Mouse (Mus musculus) hindbrain, embryonic 14.5 days (tissue): ENCODE results near the gene Plekhh2. TPM values are rescaled to one million over a fixed set of nuclear protein-coding genes. Genes with fewer than 3 reads are reported as not detected.

ENCODE experiments used
- ATAC-seq: fragments of 200-750 bp; cut with Nextera tagmentation; 2 replicates; pipeline ENCODE4 v1.8.0; 2017; ENCODE audit warnings: moderate number of reproducible peaks, mild to moderate bottlenecking, moderate TSS enrichment, moderate library complexity; ENCODE audit not compliant: low FRiP score
- DNase-seq: peaks from one replicate; pipeline ENCODE4 v3.0.0-alpha.2; 2015; ENCODE audit warnings: low spot score
- H3K27ac ChIP-seq: fragments of 300-500 bp; sonication (generic); 2 replicates; pipeline ENCODE4 v1.5.1; 2014; ENCODE audit warnings: mild to moderate bottlenecking, moderate library complexity
- H3K27me3 ChIP-seq: fragments of 300-500 bp; sonication (generic); 2 replicates; pipeline ENCODE4 v1.6.1; 2014; ENCODE audit warnings: mild to moderate bottlenecking, low read length, mixed read lengths; ENCODE audit not compliant: control insufficient read depth, insufficient read depth
- H3K36me3 ChIP-seq: fragments of 300-500 bp; sonication (generic); replicated peaks from 2 replicates; pipeline ENCODE4 v1.6.1; 2014; ENCODE audit not compliant: control insufficient read depth, insufficient read depth
- H3K4me1 ChIP-seq: fragments of 300-500 bp; sonication (generic); replicated peaks from 2 replicates; pipeline ENCODE4 v1.6.1; 2014; ENCODE audit warnings: antibody characterized with exemption, low read length, mixed read lengths; ENCODE audit not compliant: control insufficient read depth, insufficient read depth
- H3K4me2 ChIP-seq: fragments of 300-500 bp; sonication (generic); replicated peaks from 2 replicates; pipeline ENCODE4 v1.6.1; 2014; ENCODE audit warnings: mild to moderate bottlenecking, moderate library complexity
- H3K4me3 ChIP-seq: fragments of 300-500 bp; sonication (generic); replicated peaks from 2 replicates; pipeline ENCODE4 v1.5.1; 2014; ENCODE audit warnings: mild to moderate bottlenecking, low read length
- H3K9ac ChIP-seq: fragments of 300-500 bp; sonication (generic); 2 replicates; pipeline ENCODE4 v1.6.1; 2014
- H3K9me3 ChIP-seq: fragments of 300-500 bp; sonication (generic); 2 replicates; pipeline ENCODE4 v1.6.1; 2016; ENCODE audit warnings: low read length; ENCODE audit not compliant: control insufficient read depth
- WGBS: fragments of 180-500 bp; shearing (Covaris S2); extraction: QIAGEN DNeasy Blood & Tissue Kit; methylation state at CpG from one replicate; pipeline ENCODE4 v1.1.7; 2014; 5-methylcytosine and 5-hydroxymethylcytosine counted together
- polyA plus RNA-seq: library from polyadenylated mRNA; unstranded; fragments of >200 nt; fragmentation: Nextera tagmentation; extraction: Ambion mirVana; gene quantifications from 2 replicates; pipeline ENCODE4 v1.2.1, GENCODE M21; 2014

Plekhh2 gene
- polyA plus RNA-seq, 1 experiment from 2014 or later = 2.6 TPM

DNA sequence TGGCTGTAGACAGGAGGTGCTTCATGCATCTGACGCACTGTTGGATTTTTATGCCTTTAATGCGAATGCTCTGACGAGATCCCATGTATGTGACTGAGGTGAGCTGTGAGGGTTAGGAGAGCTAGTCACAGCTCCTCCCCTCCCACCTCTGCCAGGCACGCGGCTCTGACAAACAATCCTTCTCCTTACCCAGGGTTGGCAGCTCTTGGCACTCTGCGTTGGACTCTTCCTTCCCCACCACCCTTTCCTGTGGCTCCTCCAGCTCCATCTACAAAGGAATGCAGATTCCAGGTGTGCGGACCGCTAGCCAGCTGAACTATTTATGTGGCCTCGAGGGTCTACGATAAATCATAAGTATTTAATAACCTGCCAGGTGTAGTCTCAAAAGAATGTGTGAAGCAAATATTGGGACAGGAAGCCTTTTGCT, 84.3 kb downstream of the Plekhh2 start:
- no peak overlapping the region for H3K4me3 ChIP-seq
- no peaks in the 10 kb centered on the region for H3K9me3 ChIP-seq
- peak overlapping the region; percentile 12 for H3K27ac ChIP-seq

GRCm38 (mm10) chr17:84596501-84596900, 84.8 kb downstream of the Plekhh2 start:
- Histone ChIP-seq H3K9ac (peak overlapping the region; percentile 22; the same call in 1 of the 2 replicates), H3K36me3 (no peaks in the 10 kb centered on the region; the same call in 1 of the 2 replicates), H3K4me3 (no peak overlapping the region), H3K27me3 (no peaks in the 10 kb centered on the region), H3K4me1 (peaks cover 9% of the 10 kb centered on the region; the same call in 1 of the 2 replicates), H3K27ac (peak overlapping the region; percentile 12), H3K4me2 (peak overlapping the region; percentile 33), H3K9me3 (no peaks in the 10 kb centered on the region)
- ATAC-seq (no peak), DNase-seq (peak; percentile 42)
- 36% methylated on average over 7 of the region's 7 CpGs for WGBS

More for the DNA sequence above, 84.3 kb downstream of the Plekhh2 start:
- 37% methylated on average over 10 of the region's 10 CpGs for WGBS
- peak overlapping the region; percentile 33 for H3K4me2 ChIP-seq
- peak overlapping the region; percentile 22; the same call in 1 of the 2 replicates for H3K9ac ChIP-seq
- H3K4me1 ChIP-seq = peaks cover 9% of the 10 kb centered on the region; the same call in 1 of the 2 replicates
- ATAC-seq (no peak), DNase-seq (no peak)
- H3K27me3 ChIP-seq = no peaks in the 10 kb centered on the region
- H3K36me3 ChIP-seq = no peaks in the 10 kb centered on the region; the same call in 1 of the 2 replicates

DNA sequence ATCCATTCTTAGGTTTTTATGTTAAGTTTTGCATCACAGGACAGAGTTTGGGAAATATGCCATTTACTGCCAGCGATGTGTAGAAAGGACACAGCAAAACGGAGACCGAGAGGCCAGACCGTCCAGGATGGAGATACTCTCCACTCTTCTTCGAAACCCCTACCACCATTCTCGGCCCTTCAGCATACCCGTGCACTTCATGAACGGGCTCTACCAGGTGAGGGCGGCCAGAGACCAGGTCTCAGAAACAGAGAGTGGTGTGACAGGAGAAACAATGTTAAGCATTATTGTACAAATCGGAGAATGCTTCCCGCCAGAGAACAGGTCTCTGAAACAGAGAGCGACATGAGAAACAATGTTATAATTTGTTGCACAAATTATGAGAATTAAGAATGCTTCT, 86.2 kb downstream of the Plekhh2 start:
- WGBS = 94% methylated on average over 12 of the region's 12 CpGs
- no peak overlapping the region for H3K9ac ChIP-seq
- H3K4me2 ChIP-seq = no peak overlapping the region
- H3K4me1 ChIP-seq = peaks cover 9% of the 10 kb centered on the region; the same call in 1 of the 2 replicates
- no peaks in the 10 kb centered on the region for H3K9me3 ChIP-seq
- H3K4me3 ChIP-seq = no peak overlapping the region
- DNase-seq = no peak
- H3K27ac ChIP-seq = no peak overlapping the region
- no peaks in the 10 kb centered on the region for H3K36me3 ChIP-seq
- no peak for ATAC-seq
- no peaks in the 10 kb centered on the region for H3K27me3 ChIP-seq

DNA sequence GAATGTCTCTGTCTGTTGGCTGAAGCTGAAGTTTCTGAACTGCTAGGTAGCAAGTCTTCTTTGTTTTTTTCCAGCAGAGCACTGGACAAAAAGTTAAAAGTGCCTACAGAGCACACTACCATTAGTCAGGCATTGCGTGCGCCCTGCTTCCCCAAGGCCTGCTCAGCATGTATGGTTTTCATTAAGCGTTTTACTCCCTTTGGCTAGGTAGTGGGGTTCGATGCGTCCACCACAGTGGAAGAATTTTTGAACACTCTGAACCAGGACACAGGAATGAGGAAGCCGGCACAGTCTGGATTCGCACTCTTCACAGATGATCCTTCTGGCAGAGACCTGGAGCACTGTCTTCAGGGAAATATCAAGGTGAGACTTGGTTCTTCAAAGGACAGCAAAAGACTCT, 87.2 kb downstream of the Plekhh2 start:
- Histone ChIP-seq H3K4me3 (no peak overlapping the region), H3K4me1 (peaks cover 9% of the 10 kb centered on the region; the same call in 1 of the 2 replicates), H3K27ac (no peak overlapping the region), H3K9ac (no peak overlapping the region), H3K4me2 (no peak overlapping the region), H3K9me3 (no peaks in the 10 kb centered on the region), H3K27me3 (no peaks in the 10 kb centered on the region), H3K36me3 (no peaks in the 10 kb centered on the region)
- ATAC-seq (no peak), DNase-seq (no peak)
- 93% methylated on average over 7 of the region's 7 CpGs for WGBS

GRCm38 (mm10) chr17:84600051-84600983, 88.6 kb downstream of the Plekhh2 start:
- H3K9ac ChIP-seq = no peak overlapping the region
- ATAC-seq (no peak), DNase-seq (no peak)
- H3K4me1 ChIP-seq = peaks cover 9% of the 10 kb centered on the region; the same call in 1 of the 2 replicates
- no peak overlapping the region for H3K4me2 ChIP-seq
- H3K36me3 ChIP-seq = no peaks in the 10 kb centered on the region
- H3K27me3 ChIP-seq = no peaks in the 10 kb centered on the region
- H3K9me3 ChIP-seq = no peaks in the 10 kb centered on the region
- WGBS = 74% methylated on average over 9 of the region's 9 CpGs
- H3K4me3 ChIP-seq = no peak overlapping the region
- no peak overlapping the region for H3K27ac ChIP-seq

- Histone ChIP-seq H3K9ac (no peak overlapping the region), H3K4me1 (peaks cover 2% of the 10 kb centered on the region; the same call in 1 of the 2 replicates), H3K4me3 (no peak overlapping the region), H3K27ac (no peak overlapping the region), H3K9me3 (no peaks in the 10 kb centered on the region), H3K4me2 (no peak overlapping the region), H3K36me3 (no peaks in the 10 kb centered on the region), H3K27me3 (no peaks in the 10 kb centered on the region)
- 93% methylated on average over 5 of the region's 5 CpGs for WGBS
- no peak for ATAC-seq
- no peak for DNase-seq
These were observed 90.1 kb downstream of the Plekhh2 start for GRCm38 (mm10) chr17:84601805-84602204.

DNA sequence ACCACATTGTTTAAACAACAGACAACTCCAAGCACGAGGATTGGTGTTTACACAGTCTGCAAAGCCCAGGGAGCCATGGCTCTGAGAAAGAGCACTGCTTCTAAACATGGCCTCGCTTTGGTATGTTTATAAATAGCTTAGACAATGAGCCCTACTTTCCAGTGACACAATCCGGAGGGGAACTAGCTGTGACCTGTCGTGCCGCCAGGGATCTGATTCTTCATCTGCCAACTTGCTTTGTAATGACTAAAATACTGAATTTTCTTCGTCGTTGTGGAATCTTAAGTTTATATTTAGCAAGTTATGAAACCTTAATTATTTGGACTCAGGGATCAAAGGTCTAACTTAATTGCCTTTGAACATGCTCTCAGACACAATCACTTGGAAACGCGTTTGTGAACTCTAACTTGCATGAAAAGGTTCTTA, 91.5 kb downstream of the Plekhh2 start:
- Histone ChIP-seq H3K4me2 (no peak overlapping the region), H3K27me3 (no peaks in the 10 kb centered on the region), H3K4me1 (no peaks in the 10 kb centered on the region), H3K9me3 (no peaks in the 10 kb centered on the region), H3K27ac (no peak overlapping the region), H3K4me3 (no peak overlapping the region), H3K36me3 (no peaks in the 10 kb centered on the region), H3K9ac (no peak overlapping the region)
- no peak for ATAC-seq
- DNase-seq = no peak
- WGBS = 71% methylated on average over 9 of the region's 9 CpGs

DNA sequence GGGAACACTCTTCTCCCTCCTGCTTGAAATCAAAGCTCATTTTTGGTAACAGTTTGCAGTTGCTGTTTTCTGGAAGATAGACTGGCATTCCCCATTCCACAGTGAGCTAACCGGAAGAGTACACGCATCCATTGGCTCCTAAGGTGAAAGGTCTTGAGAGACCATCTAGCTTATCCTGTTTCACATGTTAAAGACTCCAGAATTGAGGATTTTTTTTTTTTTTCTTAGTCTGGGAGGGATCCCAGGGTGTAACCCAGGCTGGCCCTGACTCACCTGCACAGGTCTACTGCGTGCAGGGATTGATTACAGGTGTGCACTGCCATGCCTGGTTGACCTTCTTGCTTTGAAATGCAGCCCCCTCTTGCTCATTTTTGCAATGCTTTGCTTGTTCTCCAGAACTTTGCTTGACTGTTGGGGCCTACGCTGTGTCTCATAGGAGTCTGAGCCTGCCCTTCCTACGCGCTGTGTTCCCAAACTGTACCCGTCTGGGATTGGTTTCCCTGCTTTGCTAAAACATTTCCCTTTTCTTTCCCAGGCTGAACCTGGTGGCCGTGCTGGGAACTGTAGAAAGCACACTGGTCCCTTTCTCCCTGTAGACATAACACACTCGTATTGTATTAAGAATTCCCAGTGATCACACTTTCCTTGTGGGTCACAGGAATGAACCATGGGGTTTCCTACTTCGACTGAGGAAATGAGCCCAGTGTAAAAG, 92.2 kb downstream of the Plekhh2 start:
- no peak overlapping the region for H3K4me3 ChIP-seq
- no peak for ATAC-seq
- DNase-seq = no peak
- no peak overlapping the region for H3K27ac ChIP-seq
- H3K4me1 ChIP-seq = no peaks in the 10 kb centered on the region
- H3K27me3 ChIP-seq = no peaks in the 10 kb centered on the region
- H3K9ac ChIP-seq = no peak overlapping the region
- no peaks in the 10 kb centered on the region for H3K36me3 ChIP-seq
- no peaks in the 10 kb centered on the region for H3K9me3 ChIP-seq
- WGBS = 92% methylated on average over 10 of the region's 10 CpGs
- H3K4me2 ChIP-seq = no peak overlapping the region

DNA sequence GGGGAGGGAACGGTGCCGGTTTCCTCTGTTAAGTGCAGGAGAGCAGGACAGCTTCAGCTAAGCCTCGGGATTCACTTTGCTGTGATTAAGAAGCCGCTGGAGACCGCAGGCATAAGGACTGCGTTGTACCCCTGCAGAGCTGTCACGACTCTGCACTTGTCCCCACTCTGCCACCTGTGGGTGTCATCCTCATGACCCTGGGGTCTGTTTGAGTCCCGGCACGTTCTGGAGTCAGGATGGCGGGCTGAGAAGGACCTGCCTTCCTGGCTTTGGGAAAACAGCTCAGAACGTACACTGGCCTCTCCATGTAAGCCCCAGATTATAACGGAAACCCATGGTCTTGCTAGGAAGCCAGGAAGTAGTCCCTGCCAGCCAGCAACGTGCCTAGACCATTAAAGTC, 95.3 kb downstream of the Plekhh2 start:
- Histone ChIP-seq H3K27ac (no peak overlapping the region), H3K4me3 (no peak overlapping the region), H3K4me2 (no peak overlapping the region), H3K4me1 (no peaks in the 10 kb centered on the region), H3K9ac (no peak overlapping the region), H3K27me3 (no peaks in the 10 kb centered on the region), H3K36me3 (no peaks in the 10 kb centered on the region), H3K9me3 (no peaks in the 10 kb centered on the region)
- 53% methylated on average over 13 of the region's 13 CpGs for WGBS
- ATAC-seq = no peak
- DNase-seq = no peak
